Mouse (Mus musculus): ENCODE results near the gene Gm17509.
"Not testable (repeated sequence)": the region's sequence is repeated elsewhere in the genome, so short reads cannot be mapped to it uniquely, and the experiment has no call there.

Gm17509 gene

GRCm38 (mm10) chr13:117206066-117206465 lies 14.8 kb downstream of the Gm17509 start:
- no peak for DNase-seq (ENCODE audit: low spot score)

- DNase-seq (ENCODE audit: low spot score), result no peak
Measured at GRCm38 (mm10) chr13:117204685-117205084, 16.2 kb downstream of the Gm17509 start.

GRCm38 (mm10) chr13:117202755-117203471 lies 18.0 kb downstream of the Gm17509 start:
- peak; percentile 64 for DNase-seq (ENCODE audit: low spot score)

GRCm38 (mm10) chr13:117198402-117199083 lies 22.3 kb downstream of the Gm17509 start:
- peak; percentile 83 for DNase-seq (ENCODE audit: low spot score)

GRCm38 (mm10) chr13:117197666-117198065 lies 23.2 kb downstream of the Gm17509 start:
- DNase-seq (ENCODE audit: low spot score), result no peak

- DNase-seq (ENCODE audit: low spot score), result no peak
Measured at GRCm38 (mm10) chr13:117195569-117196495, 25.0 kb downstream of the Gm17509 start.

GRCm38 (mm10) chr13:117193422-117193983 lies 27.4 kb downstream of the Gm17509 start:
- no peak for DNase-seq (ENCODE audit: low spot score)

- no peak for DNase-seq (ENCODE audit: low spot score)
Measured at GRCm38 (mm10) chr13:117192161-117192560, 28.7 kb downstream of the Gm17509 start.

- DNase-seq (ENCODE audit: low spot score), result no peak
Measured at GRCm38 (mm10) chr13:117185329-117185728, 35.5 kb downstream of the Gm17509 start.

- DNase-seq (ENCODE audit: low spot score), result no peak
Measured at GRCm38 (mm10) chr13:117183288-117183687, 37.6 kb downstream of the Gm17509 start.

- DNase-seq (ENCODE audit: low spot score), result not testable (repeated sequence)
Measured at GRCm38 (mm10) chr13:117180912-117181311, 40.0 kb downstream of the Gm17509 start.
